Mouse (Mus musculus) limb, embryonic 14.5 days (tissue): ENCODE measurements around the gene Crabp1. TPM values are rescaled to one million over a fixed set of nuclear protein-coding genes. Genes with fewer than 3 reads are reported as not detected.

Experiments used
- ATAC-seq: fragments of 200-750 bp; cut with Nextera tagmentation; 2 replicates; pipeline ENCODE4 v1.8.0; 2017; ENCODE audit warnings: low read depth, moderate number of reproducible peaks, moderate TSS enrichment; ENCODE audit not compliant: low FRiP score
- DNase-seq: peaks from one replicate; pipeline ENCODE4 v3.0.0-alpha.2; 2015; ENCODE audit warnings: low spot score
- H3K27ac ChIP-seq: fragments of 300-500 bp; sonication (generic); replicated peaks from 2 replicates; pipeline ENCODE4 v1.5.1; 2014; ENCODE audit warnings: low read depth, mild to moderate bottlenecking, low read length, moderate library complexity, mixed read lengths
- H3K27me3 ChIP-seq: fragments of 300-500 bp; sonication (generic); 2 replicates; pipeline ENCODE4 v1.6.1; 2014; ENCODE audit warnings: low read length, mixed read lengths; ENCODE audit not compliant: control insufficient read depth, insufficient read depth
- H3K36me3 ChIP-seq: fragments of 300-500 bp; sonication (generic); 2 replicates; pipeline ENCODE4 v1.6.1; 2014; ENCODE audit warnings: mild to moderate bottlenecking, low read length, moderate library complexity, mixed read lengths; ENCODE audit not compliant: control insufficient read depth, insufficient read depth
- H3K4me1 ChIP-seq: fragments of 300-500 bp; sonication (generic); 2 replicates; pipeline ENCODE4 v1.6.1; 2014; ENCODE audit warnings: antibody characterized with exemption, low read length, mixed read lengths; ENCODE audit not compliant: control insufficient read depth, insufficient read depth
- H3K4me2 ChIP-seq: fragments of 300-500 bp; sonication (generic); replicated peaks from 2 replicates; pipeline ENCODE4 v1.6.1; 2014; ENCODE audit warnings: low read depth, mild to moderate bottlenecking, low read length, moderate library complexity; ENCODE audit not compliant: severe bottlenecking
- H3K4me3 ChIP-seq: fragments of 300-500 bp; sonication (generic); replicated peaks from 2 replicates; pipeline ENCODE4 v1.5.1; 2014; ENCODE audit warnings: low read length
- H3K9ac ChIP-seq: fragments of 300-500 bp; sonication (generic); 2 replicates; pipeline ENCODE4 v1.6.1; 2014; ENCODE audit warnings: mild to moderate bottlenecking, low read depth, low read length, moderate library complexity; ENCODE audit not compliant: severe bottlenecking
- H3K9me3 ChIP-seq: fragments of 300-500 bp; sonication (generic); 2 replicates; pipeline ENCODE4 v1.6.1; 2016; ENCODE audit warnings: low read length; ENCODE audit not compliant: control insufficient read depth
- POLR2A ChIP-seq: fragments of 200-500 bp; IDR thresholded peaks from 2 replicates; pipeline ENCODE4 v1.8.0; 2012; ENCODE audit warnings: inconsistent platforms, mild to moderate bottlenecking, moderate library complexity, borderline replicate concordance; ENCODE audit not compliant: insufficient read depth, insufficient read length; ENCODE audit errors: extremely low read depth
- WGBS: fragments of 180-500 bp; shearing (Covaris S2); extraction: QIAGEN DNeasy Blood & Tissue Kit; methylation state at CpG from one replicate; pipeline ENCODE4 v1.1.7; 2014; 5-methylcytosine and 5-hydroxymethylcytosine counted together
- polyA plus RNA-seq, 2 experiments: library from polyadenylated mRNA; depleted of rRNA in 1 of 2; stranded (reverse) in 1 of 2; unstranded in 1 of 2; fragments of >200 nt; fragmentation: Nextera tagmentation in 1 of 2; extraction: Ambion mirVana in 1 of 2; gene quantifications; 2 replicates each; pipeline versions ENCODE4 v1.2.1 to v1.2.3; 2012 to 2014

The Crabp1 gene
- polyA plus RNA-seq, 2 experiments, result 755 to 800 TPM

DNA sequence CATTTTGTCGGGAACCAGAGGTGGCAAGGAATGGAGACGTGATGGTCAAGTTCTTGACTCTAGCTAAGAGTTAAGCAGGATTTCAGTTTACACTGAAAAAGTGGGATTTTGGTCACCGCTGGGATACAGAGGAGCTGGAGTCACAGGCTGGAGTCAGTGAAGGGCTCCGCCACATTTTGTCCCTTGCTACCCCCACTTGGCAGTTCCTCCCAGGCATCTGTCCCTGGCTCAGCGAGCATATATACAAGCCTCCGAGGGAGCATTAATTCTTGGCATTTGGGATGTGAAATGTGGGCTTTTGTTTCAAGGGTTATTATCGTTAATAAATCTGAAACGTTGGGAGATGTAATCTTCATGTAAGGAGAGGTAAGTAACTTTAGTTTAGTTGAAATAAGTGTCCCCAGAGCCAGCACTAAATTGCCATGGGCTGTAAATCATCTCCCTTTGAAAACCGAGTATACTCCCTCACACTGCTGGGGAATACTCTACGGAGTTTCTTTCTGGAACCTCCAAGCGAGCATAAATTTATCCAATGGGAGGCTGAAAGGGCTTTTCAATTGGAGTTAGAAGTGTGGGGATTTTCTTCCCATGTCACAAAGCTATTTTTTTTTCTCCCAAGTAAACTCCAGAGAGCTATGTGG is 5.7 kb downstream of the Crabp1 start:
- WGBS, result 27% methylated on average over 11 of the region's 11 CpGs
- Histone ChIP-seq H3K27ac (0 out of 2 replicates have a peak overlapping the region, but pooled peaks have one; percentile 21), H3K27me3 (peaks cover 7% of the 10 kb centered on the region; the same call in 1 of the 2 replicates), H3K9me3 (no peaks in the 10 kb centered on the region), H3K36me3 (peaks cover 23% of the 10 kb centered on the region; the same call in 1 of the 2 replicates), H3K4me1 (peaks cover 19% of the 10 kb centered on the region; the same call in 1 of the 2 replicates), H3K4me3 (no peak overlapping the region), H3K4me2 (peak overlapping the region; percentile 28; the same call in 1 of the 2 replicates), H3K9ac (no peak overlapping the region)
- no peak for TF ChIP-seq POLR2A
- ATAC-seq (no peak), DNase-seq (no peak)

DNA sequence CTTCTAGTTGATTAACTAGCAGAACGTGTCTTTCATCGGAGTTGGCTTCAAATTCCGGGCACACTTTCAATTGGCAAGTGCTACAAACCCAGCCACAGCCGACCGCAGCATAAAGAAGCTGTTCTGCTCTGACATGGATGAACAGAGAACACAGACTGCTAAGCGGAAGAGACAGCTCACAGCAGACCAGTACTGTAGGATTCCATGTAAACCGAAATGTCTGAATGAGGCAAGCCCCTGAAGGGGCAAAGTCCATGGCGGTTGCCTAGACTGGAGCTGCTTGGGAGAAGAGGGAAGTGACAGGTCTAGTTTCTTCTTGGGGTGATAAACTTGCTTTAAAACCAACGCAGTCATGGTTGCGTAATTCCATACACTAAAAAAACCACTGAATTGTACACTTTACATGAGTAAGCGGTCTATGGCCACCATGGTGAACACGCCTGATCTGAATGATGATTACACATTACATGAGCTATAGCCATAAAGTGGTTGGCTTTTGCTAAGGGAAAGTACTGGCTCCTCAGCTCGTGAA is 12.0 kb downstream of the Crabp1 start:
- H3K4me3 ChIP-seq, result no peak overlapping the region
- ATAC-seq, result no peak
- H3K36me3 ChIP-seq, result peaks cover 11% of the 10 kb centered on the region; the same call in 1 of the 2 replicates
- no peaks in the 10 kb centered on the region for H3K27me3 ChIP-seq
- WGBS, result 89% methylated on average over 13 of the region's 13 CpGs
- no peak for DNase-seq
- no peaks in the 10 kb centered on the region for H3K9me3 ChIP-seq
- TF ChIP-seq POLR2A, result no peak
- no peak overlapping the region for H3K27ac ChIP-seq
- H3K9ac ChIP-seq, result no peak overlapping the region
- H3K4me2 ChIP-seq, result no peak overlapping the region
- H3K4me1 ChIP-seq, result peaks cover 7% of the 10 kb centered on the region

DNA sequence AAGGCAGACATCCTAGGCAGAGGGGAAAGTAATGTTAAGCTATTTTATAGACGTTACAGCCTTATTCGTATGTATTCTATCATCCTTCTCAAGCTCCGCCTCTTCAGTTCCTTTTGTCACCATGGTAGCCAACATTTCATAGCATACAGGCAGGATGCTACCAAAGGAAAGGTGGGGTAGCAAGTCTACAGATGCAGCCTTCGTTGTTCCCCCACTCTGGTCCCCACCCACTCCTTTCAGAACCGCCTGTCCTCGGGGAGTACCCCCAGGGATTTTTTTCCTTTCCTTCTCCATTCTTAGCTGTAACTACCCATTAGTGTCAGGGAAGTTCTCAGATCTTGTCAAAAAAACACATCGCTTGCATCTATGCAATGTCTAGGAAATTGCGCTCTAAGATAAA is 14.7 kb downstream of the Crabp1 start:
- no peak for DNase-seq
- ATAC-seq, result no peak
- Histone ChIP-seq H3K4me1 (peaks cover 30% of the 10 kb centered on the region), H3K9me3 (no peaks in the 10 kb centered on the region), H3K27ac (no peak overlapping the region), H3K9ac (no peak overlapping the region), H3K27me3 (no peaks in the 10 kb centered on the region), H3K4me3 (no peak overlapping the region), H3K4me2 (no peak overlapping the region), H3K36me3 (no peaks in the 10 kb centered on the region)
- 89% methylated on average over 8 of the region's 8 CpGs for WGBS
- no peak for TF ChIP-seq POLR2A

DNA sequence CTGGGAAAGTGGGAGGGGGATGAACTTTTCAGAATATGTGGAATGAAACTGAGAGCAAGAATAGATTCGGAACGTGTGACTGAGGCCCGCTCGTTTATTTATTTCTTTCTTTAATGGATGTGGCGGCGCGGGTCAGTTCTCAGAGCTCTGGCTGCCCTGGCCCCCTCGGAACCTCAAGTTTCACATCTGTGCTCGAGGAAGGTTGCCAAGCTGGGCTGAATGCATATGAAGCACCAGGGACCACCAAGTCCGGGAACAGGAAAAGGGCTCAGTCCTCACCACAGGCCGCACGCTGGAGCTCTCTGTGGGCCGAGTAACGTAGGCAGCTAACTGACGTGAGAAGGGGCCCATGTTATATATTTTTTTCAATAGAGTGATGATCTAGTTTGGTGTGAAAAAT is 18.0 kb downstream of the Crabp1 start:
- H3K9me3 ChIP-seq, result no peaks in the 10 kb centered on the region
- H3K4me2 ChIP-seq, result no peak overlapping the region; the same call in 1 of the 2 replicates
- DNase-seq (peak; percentile 75), ATAC-seq (peak; percentile 56)
- no peak for TF ChIP-seq POLR2A
- no peak overlapping the region for H3K4me3 ChIP-seq
- WGBS, result 26% methylated on average over 15 of the region's 15 CpGs
- no peak overlapping the region; the same call in 1 of the 2 replicates for H3K9ac ChIP-seq
- H3K27me3 ChIP-seq, result no peaks in the 10 kb centered on the region
- peaks cover 55% of the 10 kb centered on the region for H3K4me1 ChIP-seq
- no peaks in the 10 kb centered on the region for H3K36me3 ChIP-seq
- H3K27ac ChIP-seq, result peak overlapping the region; percentile 79

DNA sequence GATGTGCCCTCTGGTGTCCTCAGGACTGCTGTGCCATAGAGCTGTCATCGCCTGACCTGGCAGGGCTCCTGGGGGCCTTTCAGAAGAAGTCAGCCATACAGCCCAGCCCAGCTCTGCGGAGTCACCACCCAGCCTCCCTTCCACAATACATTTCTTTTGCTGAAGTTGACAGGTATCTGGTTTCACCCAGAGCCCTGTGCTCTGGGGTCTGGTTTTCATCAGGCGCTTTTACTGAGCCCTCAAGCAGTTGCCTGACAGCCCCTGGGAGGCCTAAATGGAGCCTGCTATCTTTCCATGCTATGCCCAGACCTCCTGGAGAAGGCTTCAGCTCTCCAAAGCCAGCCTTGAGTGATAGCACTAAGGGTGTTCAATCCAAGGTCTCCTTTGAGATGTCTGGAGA is 19.5 kb downstream of the Crabp1 start:
- H3K4me2 ChIP-seq, result no peak overlapping the region
- peak overlapping the region; percentile 73 for H3K27ac ChIP-seq
- TF ChIP-seq POLR2A, result no peak
- WGBS, result 16% methylated on average over 3 of the region's 3 CpGs
- peak; percentile 73 for DNase-seq
- peak; percentile 57 for ATAC-seq
- no peaks in the 10 kb centered on the region for H3K9me3 ChIP-seq
- H3K4me3 ChIP-seq, result no peak overlapping the region
- no peaks in the 10 kb centered on the region for H3K36me3 ChIP-seq
- H3K9ac ChIP-seq, result no peak overlapping the region
- H3K4me1 ChIP-seq, result peaks cover 60% of the 10 kb centered on the region
- no peaks in the 10 kb centered on the region for H3K27me3 ChIP-seq
